Mouse (Mus musculus): ENCODE data around the gene Zkscan7.
"Not testable (repeated sequence)": the region's sequence is repeated elsewhere in the genome, so short reads cannot be mapped to it uniquely, and the experiment has no call there.

The Zkscan7 gene

GRCm38 (mm10) chr9:122885385-122885784, at the start of gene Zkscan7:
Gene Zkscan7, plus strand, starts transcription at chr9:122885685.
- DNase-seq: no peak

DNA sequence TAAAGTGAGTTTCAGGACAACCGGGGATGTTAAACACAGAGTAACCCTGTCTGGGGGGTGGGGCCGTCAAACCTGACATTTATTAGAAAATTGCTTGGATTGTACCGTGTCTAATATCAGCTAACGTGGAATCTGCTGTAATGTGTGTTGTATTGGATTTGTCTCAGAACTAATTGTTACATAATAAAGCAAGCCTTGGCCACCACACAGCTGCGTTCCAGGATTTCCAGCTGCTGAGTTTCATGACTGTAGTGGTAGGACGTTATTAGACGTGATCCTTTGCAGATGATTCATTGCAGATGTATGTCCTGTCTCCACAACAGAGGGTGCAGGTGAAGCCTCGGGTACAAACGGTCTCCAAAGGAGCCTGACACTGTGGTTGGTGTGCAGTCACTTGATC, 49.4 kb upstream of the Zkscan7 start:
- DNase-seq: no peak

GRCm38 (mm10) chr9:122836790-122837189, 48.7 kb upstream of the Zkscan7 start:
- peak; percentile 23 to 50 for DNase-seq

DNA sequence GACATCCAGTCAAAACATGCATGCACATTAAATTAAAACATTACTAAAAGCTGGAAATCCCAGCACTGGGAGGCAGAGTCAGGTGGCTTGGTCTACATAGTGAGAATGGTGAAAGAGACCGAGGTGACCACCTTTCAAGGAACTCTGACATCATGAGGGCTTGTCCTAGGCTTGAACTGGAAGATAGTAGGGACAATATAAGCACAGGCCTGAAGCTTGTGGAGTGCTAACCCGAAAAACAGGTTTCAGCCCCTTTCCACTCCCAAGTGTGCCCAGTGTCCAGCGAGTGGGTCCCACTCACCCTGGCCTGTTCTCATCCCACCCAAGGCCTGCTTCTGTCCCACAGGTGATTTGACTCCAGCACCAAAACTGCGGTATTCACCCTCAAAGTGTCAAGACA, 48.3 kb upstream of the Zkscan7 start:
- no peak for DNase-seq

- DNase-seq: peak; percentile 75 to 76
These were observed 47.8 kb upstream of the Zkscan7 start for GRCm38 (mm10) chr9:122837680-122838079.

GRCm38 (mm10) chr9:122843760-122844159, 41.7 kb upstream of the Zkscan7 start, which contains the start of gene Gm35549:
Gene Gm35549, minus strand, starts transcription at chr9:122844035.
- no peak for DNase-seq

DNA sequence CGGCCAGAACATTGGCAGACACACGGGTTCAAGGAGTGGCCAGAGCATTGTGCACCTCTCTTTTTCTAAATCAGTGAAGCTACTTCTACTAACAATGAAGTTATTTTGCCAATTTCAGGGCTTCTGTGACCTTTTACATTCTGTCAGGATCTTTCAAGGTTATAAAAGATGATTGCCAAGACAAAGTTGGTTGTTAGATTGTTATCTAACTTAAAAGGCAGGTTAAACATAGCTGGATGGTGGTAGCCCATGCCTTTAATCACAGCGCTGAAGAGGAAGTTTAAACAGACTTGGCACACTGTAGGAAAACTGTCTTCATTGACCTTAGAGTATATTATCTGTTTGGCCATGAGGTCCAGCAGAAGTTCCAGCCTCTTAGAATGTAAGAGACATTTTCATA, 39.9 kb upstream of the Zkscan7 start:
- no peak for DNase-seq

DNA sequence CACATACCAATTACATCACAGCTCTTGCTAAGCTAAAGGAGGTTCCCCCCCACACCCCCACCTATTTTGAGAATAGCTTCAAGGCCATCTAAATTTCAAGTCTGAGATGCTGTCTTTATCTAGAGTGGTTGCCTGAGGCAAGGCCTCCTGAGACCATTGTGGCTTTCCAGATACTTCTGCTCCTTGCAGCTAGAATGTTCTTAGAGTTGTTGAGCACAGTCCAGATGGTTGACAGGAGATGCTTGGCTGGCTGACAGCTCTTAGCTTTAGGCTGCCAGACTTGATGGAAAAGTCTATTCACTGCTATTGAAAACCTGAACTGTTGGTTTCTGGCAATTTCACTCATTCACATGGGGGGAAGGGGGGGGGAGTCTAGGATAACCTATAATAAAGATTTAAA, 39.3 kb upstream of the Zkscan7 start:
- DNase-seq: no peak

DNA sequence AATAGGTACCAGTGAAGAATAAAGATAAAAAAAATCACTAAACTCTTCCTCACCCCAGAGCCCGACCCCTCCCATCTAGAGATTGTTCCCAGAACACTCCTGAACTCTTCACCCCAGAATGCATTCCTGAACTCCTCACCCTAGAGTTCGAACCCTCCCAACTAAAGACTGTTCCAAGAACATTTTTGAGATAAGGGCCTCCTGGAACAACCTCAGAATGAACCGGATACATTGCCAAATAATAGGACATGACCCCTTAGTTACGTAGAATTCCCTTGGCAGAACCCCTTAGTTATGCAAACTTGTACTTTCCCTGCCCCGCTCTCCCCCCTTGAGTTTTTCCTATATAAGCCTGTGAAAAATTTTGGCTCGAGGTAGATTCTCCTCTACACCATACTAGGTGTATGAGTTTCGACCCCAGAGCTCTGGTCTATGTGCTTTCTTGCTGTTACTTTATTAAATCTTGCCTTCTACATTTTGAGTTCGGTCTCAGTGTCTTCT, 37.6 kb upstream of the Zkscan7 start:
- DNase-seq: not testable (repeated sequence)

- no peak for DNase-seq
These were observed 31.0 kb upstream of the Zkscan7 start for GRCm38 (mm10) chr9:122854526-122854925.

GRCm38 (mm10) chr9:122855141-122855540, 30.3 kb upstream of the Zkscan7 start:
- not testable (repeated sequence) for DNase-seq

DNA sequence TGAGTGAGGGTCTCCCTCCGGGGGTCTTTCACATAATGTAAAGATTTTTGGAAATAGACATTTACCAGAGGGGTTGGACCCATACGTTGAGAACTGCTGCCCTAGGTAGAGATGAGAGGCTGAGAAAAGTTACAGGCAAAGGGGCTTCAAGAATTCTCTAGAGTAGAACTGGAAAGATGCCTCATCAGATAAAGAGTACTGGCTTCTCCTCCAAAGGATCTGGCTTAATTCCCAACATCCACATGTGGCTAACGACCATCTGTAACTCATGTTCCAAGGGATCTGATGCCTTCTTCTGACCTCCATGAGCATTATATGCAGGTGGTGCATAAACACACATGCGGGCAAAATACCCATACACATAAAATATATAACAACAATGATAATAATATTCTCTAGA, 29.9 kb upstream of the Zkscan7 start:
- DNase-seq: no peak

GRCm38 (mm10) chr9:122856716-122857115, 28.8 kb upstream of the Zkscan7 start:
- DNase-seq: no peak

GRCm38 (mm10) chr9:122860752-122861151, 24.7 kb upstream of the Zkscan7 start:
- DNase-seq: no peak

- DNase-seq: no peak
These were observed 21.8 kb upstream of the Zkscan7 start for GRCm38 (mm10) chr9:122863731-122864130.

DNA sequence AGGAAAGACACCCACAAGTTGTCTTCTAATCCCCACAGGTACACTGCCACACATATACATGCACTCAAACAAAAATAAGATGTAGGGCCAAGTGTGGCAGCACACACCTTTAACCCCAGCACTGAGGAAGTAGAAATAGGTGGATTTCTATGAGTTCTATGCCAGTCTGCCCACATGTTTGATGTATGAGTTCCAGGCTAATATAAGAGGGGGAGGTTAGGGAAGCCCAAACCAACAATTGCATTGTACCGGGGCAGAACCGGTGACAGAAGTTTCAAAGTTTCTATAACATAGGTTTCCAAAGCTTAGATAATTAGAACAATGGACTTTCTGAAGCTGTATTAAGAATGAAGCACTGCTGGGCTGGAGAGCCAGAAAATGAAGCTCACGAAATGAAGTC, 20.6 kb upstream of the Zkscan7 start:
- no peak for DNase-seq

DNA sequence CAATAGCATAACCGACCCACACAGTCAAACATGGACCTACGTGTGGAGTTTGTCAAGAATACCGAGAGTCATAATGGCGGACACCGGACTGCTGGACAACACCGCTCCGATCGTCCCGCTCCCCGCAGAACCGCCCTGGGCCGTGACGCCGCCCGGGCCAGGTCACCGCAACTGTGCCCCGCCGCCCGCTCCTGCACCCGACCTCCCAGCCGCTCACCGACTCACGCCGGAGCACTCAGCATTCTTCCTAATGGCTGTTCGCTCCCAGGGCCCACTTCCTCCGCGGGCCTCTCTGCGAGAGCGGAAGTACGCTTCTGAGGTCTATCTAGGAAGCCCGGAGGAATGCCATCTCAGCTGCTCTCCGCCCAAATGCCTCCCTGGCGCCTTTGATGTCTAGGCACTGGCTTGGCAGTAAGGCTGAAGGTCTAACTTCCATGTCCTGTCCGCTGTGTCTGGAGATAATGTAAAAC, 19.8 kb upstream of the Zkscan7 start, which contains the start of gene Zfp445:
TSS of gene Zfp445 (minus strand) at position 310 of the 470 bp plus-strand sequence.
- peak; percentile 80 to 87 for DNase-seq

- DNase-seq: no peak
These were observed 19.3 kb upstream of the Zkscan7 start for GRCm38 (mm10) chr9:122866192-122866591.

- DNase-seq: no peak
These were observed 12.9 kb upstream of the Zkscan7 start for GRCm38 (mm10) chr9:122872595-122872994.

DNA sequence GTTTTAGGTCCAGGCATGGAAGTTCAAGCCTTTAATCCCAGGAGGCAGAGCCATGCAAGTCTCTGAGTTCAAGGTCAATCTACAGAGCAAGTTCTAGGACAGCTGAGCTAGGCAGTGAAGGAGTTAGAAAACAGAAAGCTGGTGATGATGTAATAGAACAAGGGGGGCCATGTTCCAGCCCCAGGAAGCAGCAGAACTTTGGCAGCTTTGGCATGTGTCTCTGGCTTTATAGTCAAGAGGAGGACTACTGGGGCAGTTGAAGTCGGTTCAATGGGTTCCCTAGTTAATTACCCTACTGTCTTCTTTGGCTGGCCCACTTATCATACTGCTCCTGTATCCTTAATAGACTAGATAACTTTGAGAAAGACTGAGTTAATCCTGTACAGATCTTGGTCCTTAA, 10.8 kb upstream of the Zkscan7 start:
- DNase-seq: no peak

DNA sequence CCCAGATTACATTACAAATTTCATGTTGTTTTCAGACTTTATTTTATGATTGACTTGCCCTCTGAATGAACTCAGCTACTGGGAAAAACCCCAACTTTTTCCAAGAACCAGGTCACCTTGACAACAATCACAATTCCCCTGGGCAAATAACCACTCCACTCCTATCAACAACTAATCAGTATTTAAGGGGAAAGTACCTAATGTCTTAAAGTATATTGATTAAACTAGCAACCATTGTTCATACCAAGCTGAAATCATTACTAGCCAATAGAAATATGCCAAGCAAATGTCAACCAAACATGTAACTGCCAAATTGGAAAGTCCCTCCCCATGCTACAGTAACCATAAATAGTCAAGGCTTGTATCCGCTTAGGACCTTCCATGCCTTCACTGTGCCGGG, 10.3 kb upstream of the Zkscan7 start:
- DNase-seq: no peak

DNA sequence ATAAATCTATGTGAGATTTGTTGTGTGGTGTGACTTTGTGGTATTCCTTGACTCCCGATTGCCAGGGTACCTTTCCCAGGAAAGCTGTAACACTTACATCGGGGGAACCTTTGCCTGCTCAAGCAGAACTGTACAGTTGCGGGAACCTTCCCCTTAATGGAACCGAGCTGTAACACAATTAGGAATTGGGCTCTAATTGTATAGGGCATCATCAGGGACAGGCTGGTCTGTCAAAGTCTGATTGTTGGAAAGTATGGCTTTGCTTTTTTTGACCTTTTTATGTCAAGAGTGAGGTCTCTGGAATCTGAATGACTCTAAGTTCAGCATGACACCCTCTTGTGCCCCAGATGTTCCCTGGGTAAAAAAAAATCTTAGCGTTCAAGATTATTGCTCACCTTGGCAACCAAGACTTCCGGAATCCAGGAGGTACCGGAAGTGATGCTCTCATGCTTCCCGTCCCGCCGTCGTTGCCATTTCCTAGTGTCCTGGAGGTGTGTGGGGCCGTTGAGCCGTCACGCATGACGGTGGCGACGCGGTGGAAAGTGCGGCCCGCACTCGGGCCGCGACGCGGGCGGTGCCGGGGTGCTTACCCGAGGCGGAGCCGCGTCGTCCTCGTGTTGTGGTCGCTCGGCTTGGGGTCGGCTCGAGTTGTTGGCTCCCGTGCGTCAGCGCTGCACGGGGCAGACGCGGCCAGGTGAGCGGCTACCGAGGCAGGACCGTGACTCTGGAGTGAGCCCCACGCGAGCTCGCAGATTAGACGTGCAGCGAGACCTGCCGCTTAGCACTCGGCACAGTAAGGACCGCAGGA, 1.1 kb downstream of the Zkscan7 start:
- DNase-seq: peak; percentile 66 to 69

GRCm38 (mm10) chr9:122901047-122901446, 15.6 kb downstream of the Zkscan7 start:
- no peak for DNase-seq
